Mouse (Mus musculus) kidney, postnatal 0 days (tissue): ENCODE measurements around the gene Pfpl. TPM values are rescaled to one million over a fixed set of nuclear protein-coding genes. Genes with fewer than 3 reads are reported as not detected.

Experiments used
- ATAC-seq: fragments of 200-750 bp; cut with Nextera tagmentation; replicated peaks from 2 replicates; pipeline ENCODE4 v1.8.0; 2017; ENCODE audit warnings: low read depth, moderate number of reproducible peaks, moderate TSS enrichment, moderate library complexity; ENCODE audit not compliant: low FRiP score
- DNase-seq: peaks from one replicate; pipeline ENCODE4 v3.0.0-alpha.2; 2016; ENCODE audit warnings: low spot score
- H3K27ac ChIP-seq: fragments of 300-500 bp; sonication (generic); 2 replicates; pipeline ENCODE4 v1.5.1; 2014; ENCODE audit warnings: mild to moderate bottlenecking
- H3K27me3 ChIP-seq: fragments of 300-500 bp; sonication (generic); 2 replicates; pipeline ENCODE4 v1.6.1; 2014; ENCODE audit warnings: low read length, mixed read lengths; ENCODE audit not compliant: insufficient read depth
- H3K36me3 ChIP-seq: fragments of 300-500 bp; sonication (generic); 2 replicates; pipeline ENCODE4 v1.6.1; 2014; ENCODE audit warnings: low read length, mixed read lengths; ENCODE audit not compliant: insufficient read depth
- H3K4me1 ChIP-seq: fragments of 300-500 bp; sonication (generic); replicated peaks from 2 replicates; pipeline ENCODE4 v1.6.1; 2014; ENCODE audit warnings: antibody characterized with exemption, low read length, mixed read lengths; ENCODE audit not compliant: insufficient read depth
- H3K4me2 ChIP-seq: fragments of 300-500 bp; sonication (generic); 2 replicates; pipeline ENCODE4 v1.6.1; 2014; ENCODE audit warnings: mild to moderate bottlenecking, low read length, moderate library complexity, mixed read lengths
- H3K4me3 ChIP-seq: fragments of 300-500 bp; sonication (generic); replicated peaks from 2 replicates; pipeline ENCODE4 v1.5.1; 2014; ENCODE audit warnings: low read depth, low read length
- H3K9ac ChIP-seq: fragments of 300-500 bp; sonication (generic); 2 replicates; pipeline ENCODE4 v1.6.1; 2014; ENCODE audit warnings: low read depth, low read length
- H3K9me3 ChIP-seq: fragments of 300-500 bp; sonication (generic); replicated peaks from 2 replicates; pipeline ENCODE4 v1.6.1; 2016; ENCODE audit warnings: low read length, inconsistent platforms, mixed read lengths
- CTCF ChIP-seq: IDR thresholded peaks from 2 replicates; pipeline ENCODE4 v1.5.1; 2016; ENCODE audit warnings: antibody characterized with exemption, low read depth, mild to moderate bottlenecking, moderate library complexity
- WGBS: fragments of 180-500 bp; shearing (Covaris S2); extraction: QIAGEN DNeasy Blood & Tissue Kit; methylation state at CpG from one replicate; pipeline ENCODE4 v1.1.7; 2014; 5-methylcytosine and 5-hydroxymethylcytosine counted together
- polyA plus RNA-seq: library from polyadenylated mRNA; unstranded; fragments of >200 nt; fragmentation: Nextera tagmentation; extraction: Ambion mirVana; gene quantifications from 2 replicates; pipeline ENCODE4 v1.2.1, GENCODE M21; 2015

The Pfpl gene
- polyA plus RNA-seq, 1 experiment from 2014 or later = not detected

DNA sequence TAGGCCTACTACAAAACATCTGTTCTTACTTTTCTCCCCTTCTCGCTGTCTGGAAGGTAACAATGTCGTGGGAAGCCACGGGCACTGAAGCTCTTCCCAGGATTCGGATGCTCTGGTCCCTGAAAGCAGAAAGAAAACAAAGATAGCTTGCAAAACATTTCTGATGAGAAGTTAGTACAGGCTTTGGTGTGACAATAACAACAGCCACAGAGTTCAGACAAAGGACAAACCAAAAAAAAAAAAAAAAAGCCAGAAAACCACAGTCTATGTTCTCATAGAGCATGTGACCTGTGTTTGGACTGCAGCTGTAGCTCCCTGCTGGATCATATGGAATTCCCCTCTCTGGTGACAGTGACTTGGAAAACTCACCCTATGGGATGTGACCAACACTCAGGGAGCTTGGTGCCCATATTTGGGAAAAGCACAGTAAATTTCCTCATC, 45.5 kb downstream of the Pfpl start:
- no peak for TF ChIP-seq CTCF
- Histone ChIP-seq H3K4me3 (no peak overlapping the region), H3K27ac (peak overlapping the region; percentile 20; the same call in 1 of the 2 replicates), H3K4me1 (0 out of 2 replicates have a peak, but pooled peaks cover 14% of the 10 kb centered on the region), H3K9me3 (no peaks in the 10 kb centered on the region), H3K4me2 (no peak overlapping the region), H3K36me3 (0 out of 2 replicates have a peak, but pooled peaks cover 2% of the 10 kb centered on the region), H3K9ac (no peak overlapping the region), H3K27me3 (no peaks in the 10 kb centered on the region)
- 66% methylated on average over 4 of the region's 4 CpGs for WGBS
- DNase-seq = peak; percentile 46
- ATAC-seq = no peak

DNA sequence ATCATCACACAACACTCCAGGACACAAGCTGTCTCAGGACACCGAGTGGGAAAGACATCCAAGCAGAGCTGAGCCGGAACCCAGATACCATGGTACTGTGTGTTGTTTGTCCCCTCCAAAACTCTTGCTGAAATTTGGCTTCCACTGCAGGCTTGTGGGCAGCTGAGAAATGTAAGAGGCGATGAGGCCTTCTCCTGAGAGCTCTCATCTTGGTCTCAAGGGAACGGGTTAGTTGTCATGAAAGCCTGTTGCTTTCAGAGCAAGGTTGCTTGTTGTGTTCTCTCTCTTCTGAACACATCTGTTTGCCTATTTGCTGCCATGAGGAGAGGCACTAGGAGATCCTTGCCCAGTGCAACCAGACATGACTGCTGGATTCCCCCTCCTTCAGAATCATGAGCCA, 46.2 kb downstream of the Pfpl start:
- Histone ChIP-seq H3K27me3 (no peaks in the 10 kb centered on the region), H3K4me1 (0 out of 2 replicates have a peak, but pooled peaks cover 14% of the 10 kb centered on the region), H3K9ac (no peak overlapping the region), H3K27ac (no peak overlapping the region; the same call in 1 of the 2 replicates), H3K36me3 (0 out of 2 replicates have a peak, but pooled peaks cover 4% of the 10 kb centered on the region), H3K9me3 (no peaks in the 10 kb centered on the region), H3K4me3 (no peak overlapping the region), H3K4me2 (no peak overlapping the region)
- no peak for TF ChIP-seq CTCF
- ATAC-seq (no peak), DNase-seq (no peak)
- 91% methylated on average over 4 of the region's 4 CpGs for WGBS

DNA sequence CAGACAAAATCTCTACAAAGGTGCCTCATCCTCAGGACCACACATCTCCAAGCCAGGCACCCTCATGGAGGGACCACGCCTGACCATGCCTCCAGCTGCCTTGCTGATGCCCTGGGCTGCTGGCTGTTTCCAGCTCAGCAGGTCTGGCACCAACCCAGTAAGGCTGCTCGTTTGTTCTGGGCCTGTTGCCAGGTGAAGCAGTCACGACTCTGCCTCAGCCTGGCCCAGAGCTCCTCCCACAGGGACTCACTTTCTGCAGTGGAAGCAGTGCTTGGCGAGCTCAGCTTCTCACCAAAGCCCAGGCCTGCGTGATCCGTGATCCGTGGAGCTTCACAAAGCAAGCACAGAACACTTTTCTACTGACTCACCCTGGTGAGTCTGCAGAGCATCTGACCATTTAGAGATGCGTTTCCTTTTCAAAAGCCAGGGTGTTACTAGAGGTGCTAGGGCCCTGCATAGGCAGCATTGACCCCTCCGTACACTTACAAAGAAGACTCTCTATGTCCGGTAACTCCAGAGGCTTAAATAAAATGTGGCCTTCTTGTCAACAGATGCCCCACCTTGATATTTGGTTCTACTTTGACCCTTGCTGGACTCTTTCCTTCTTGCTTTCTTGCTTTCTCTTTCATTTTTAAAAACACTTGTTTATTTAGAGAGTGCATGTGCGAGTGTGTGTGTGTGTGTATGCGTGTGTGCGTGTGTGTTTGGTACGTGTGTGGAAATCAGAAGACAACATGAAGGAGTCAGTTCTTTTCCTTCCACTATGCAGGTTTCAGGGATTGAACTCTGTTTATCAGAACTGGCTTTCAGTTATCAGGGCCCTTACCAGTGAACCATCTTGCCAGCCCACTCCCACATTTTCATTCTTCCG, 47.9 kb downstream of the Pfpl start:
- TF ChIP-seq CTCF = no peak
- Histone ChIP-seq H3K9ac (no peak overlapping the region), H3K27me3 (no peaks in the 10 kb centered on the region), H3K36me3 (peaks cover 4% of the 10 kb centered on the region; the same call in 1 of the 2 replicates), H3K4me1 (0 out of 2 replicates have a peak, but pooled peaks cover 14% of the 10 kb centered on the region), H3K4me3 (no peak overlapping the region), H3K9me3 (no peaks in the 10 kb centered on the region), H3K27ac (peak overlapping the region; percentile 74), H3K4me2 (peak overlapping the region; percentile 10; the same call in 1 of the 2 replicates)
- ATAC-seq (peak; percentile 94), DNase-seq (peak; percentile 89)
- WGBS = 44% methylated on average over 15 of the region's 15 CpGs

DNA sequence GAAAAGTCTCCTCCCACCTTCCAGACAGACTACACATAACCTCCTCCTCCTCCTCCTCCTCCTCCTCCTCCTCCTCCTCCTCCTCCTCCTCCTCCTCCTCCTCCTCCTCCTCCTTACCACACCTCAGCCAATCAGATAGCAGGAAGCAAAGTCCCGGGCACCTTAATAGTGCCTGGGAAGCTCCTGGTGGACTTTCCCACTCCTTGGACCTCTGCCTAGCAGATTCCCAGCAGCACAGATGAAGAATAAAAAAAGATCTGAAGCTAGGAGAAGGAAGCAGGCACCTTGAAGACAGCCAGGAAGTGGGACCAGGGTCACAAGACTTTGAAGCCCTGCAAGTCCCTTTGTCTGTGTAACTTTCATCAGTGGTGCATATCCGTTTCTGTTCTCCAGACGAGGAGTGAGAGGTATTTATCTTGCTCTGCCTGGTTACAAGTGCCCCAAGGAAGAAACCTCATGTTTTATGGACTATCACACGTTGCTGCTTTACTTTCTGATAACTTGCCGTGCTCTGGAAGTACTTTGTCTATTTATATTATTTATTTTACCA, 49.1 kb downstream of the Pfpl start:
- H3K9ac ChIP-seq = no peak overlapping the region
- H3K9me3 ChIP-seq = no peaks in the 10 kb centered on the region
- H3K4me1 ChIP-seq = 0 out of 2 replicates have a peak, but pooled peaks cover 14% of the 10 kb centered on the region
- H3K4me3 ChIP-seq = no peak overlapping the region
- DNase-seq = no peak
- no peaks in the 10 kb centered on the region for H3K27me3 ChIP-seq
- peaks cover 4% of the 10 kb centered on the region; the same call in 1 of the 2 replicates for H3K36me3 ChIP-seq
- no peak overlapping the region for H3K27ac ChIP-seq
- no peak for TF ChIP-seq CTCF
- ATAC-seq = no peak
- WGBS = 13% methylated on average over 5 of the region's 5 CpGs
- no peak overlapping the region for H3K4me2 ChIP-seq

DNA sequence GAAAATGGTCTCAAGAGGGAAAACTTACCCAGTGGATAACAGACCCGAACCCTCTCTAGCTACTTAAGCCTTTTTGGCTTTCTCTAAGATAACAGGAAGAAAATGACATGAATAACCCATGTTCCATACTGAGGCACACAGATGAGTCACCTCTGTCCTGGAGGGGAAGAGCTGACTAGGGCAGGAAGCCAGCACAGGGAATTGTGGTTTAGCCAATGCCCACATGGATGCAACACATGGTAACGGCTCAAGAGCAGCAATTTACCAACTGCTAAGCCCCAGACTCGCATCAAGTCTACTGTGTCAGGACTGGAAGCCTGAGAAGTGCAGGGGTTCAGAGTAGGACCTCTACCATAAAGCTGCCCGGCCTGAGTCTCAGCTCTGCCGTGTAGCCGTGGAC, 50.7 kb downstream of the Pfpl start:
- ATAC-seq (no peak), DNase-seq (no peak)
- H3K9ac ChIP-seq = no peak overlapping the region
- H3K4me1 ChIP-seq = 0 out of 2 replicates have a peak, but pooled peaks cover 14% of the 10 kb centered on the region
- no peaks in the 10 kb centered on the region for H3K9me3 ChIP-seq
- H3K4me3 ChIP-seq = no peak overlapping the region
- WGBS = 72% methylated on average over 6 of the region's 6 CpGs
- H3K36me3 ChIP-seq = peaks cover 4% of the 10 kb centered on the region; the same call in 1 of the 2 replicates
- no peak overlapping the region for H3K27ac ChIP-seq
- H3K4me2 ChIP-seq = no peak overlapping the region
- H3K27me3 ChIP-seq = no peaks in the 10 kb centered on the region
- no peak for TF ChIP-seq CTCF

Other genes with a start within 250 kb of the Pfpl start
- not detected in 2 replicates for gene Olfr1431, start 227.3 kb upstream of the Pfpl start, polyA plus RNA-seq
- not detected in 2 replicates for gene Olfr1432, start 195.3 kb upstream of the Pfpl start, polyA plus RNA-seq
- not detected in 2 replicates for gene Olfr262, start 186.2 kb upstream of the Pfpl start, polyA plus RNA-seq
- gene Olfr235, start 166.9 kb upstream of the Pfpl start, polyA plus RNA-seq = not detected in 2 replicates
- not detected in 2 replicates for gene Olfr1434, start 148.1 kb upstream of the Pfpl start, polyA plus RNA-seq
- not detected in 2 replicates for gene Olfr1436, start 128.8 kb upstream of the Pfpl start, polyA plus RNA-seq
- not detected in 2 replicates for gene Olfr1437, start 102.8 kb upstream of the Pfpl start, polyA plus RNA-seq
- not detected in 2 replicates for gene Olfr1438-ps1, start 92.0 kb upstream of the Pfpl start, polyA plus RNA-seq
- not detected in 2 replicates for gene Olfr1440, start 40.6 kb upstream of the Pfpl start, polyA plus RNA-seq
- not detected in 2 replicates for gene Olfr1441, start 10.5 kb upstream of the Pfpl start, polyA plus RNA-seq
- 0.56 and 0.74 TPM in 2 replicates for gene Mpeg1, start 32.9 kb downstream of the Pfpl start, polyA plus RNA-seq
- 5.0 and 5.6 TPM in 2 replicates for gene Dtx4, start 73.5 kb downstream of the Pfpl start, polyA plus RNA-seq
- 10.7 and 14.6 TPM in 2 replicates for gene Fam111a, start 117.8 kb downstream of the Pfpl start, polyA plus RNA-seq
- gene Gm4952, start 172.1 kb downstream of the Pfpl start, polyA plus RNA-seq = 0.33 and 0.46 TPM in 2 replicates
- gene Glyat, start 205.4 kb downstream of the Pfpl start, polyA plus RNA-seq = 37.0 and 41.7 TPM in 2 replicates
- gene Olfr1442, start 242.5 kb downstream of the Pfpl start, polyA plus RNA-seq = 0.11 and 0.18 TPM in 2 replicates